Mouse (Mus musculus): ENCODE data around the gene Slc31a2.
"Not testable (repeated sequence)": the region's sequence is repeated elsewhere in the genome, so short reads cannot be mapped to it uniquely, and the experiment has no call there.

Gene Slc31a2

GRCm38 (mm10) chr4:62262276-62262675, at the start of gene Slc31a2:
TSS of gene Slc31a2 (plus strand) at chr4:62262562.
- DNase-seq (ENCODE audit: low spot score in 2 of 2) = no peak

GRCm38 (mm10) chr4:62213490-62213889, 48.9 kb upstream of the Slc31a2 start:
- DNase-seq (ENCODE audit: low spot score in 2 of 2) = no peak

- peak in 1 of 2 experiments; percentile 47 for DNase-seq (ENCODE audit: low spot score in 2 of 2)
Observed at GRCm38 (mm10) chr4:62228391-62228790, 34.0 kb upstream of the Slc31a2 start.

- peak in 1 of 2 experiments; percentile 8 for DNase-seq (ENCODE audit: low spot score in 2 of 2)
Observed at GRCm38 (mm10) chr4:62229448-62229847, 32.9 kb upstream of the Slc31a2 start.

GRCm38 (mm10) chr4:62230153-62230552, 32.2 kb upstream of the Slc31a2 start:
- no peak for DNase-seq (ENCODE audit: low spot score in 2 of 2)

- no peak for DNase-seq (ENCODE audit: low spot score in 2 of 2)
Observed at GRCm38 (mm10) chr4:62230769-62231168, 31.6 kb upstream of the Slc31a2 start, which contains the start of gene Zfp37. TSS of gene Zfp37 (minus strand) at chr4:62231047.

GRCm38 (mm10) chr4:62240586-62240985, 21.8 kb upstream of the Slc31a2 start:
- no peak for DNase-seq (ENCODE audit: low spot score in 2 of 2)

GRCm38 (mm10) chr4:62248328-62248727, 14.0 kb upstream of the Slc31a2 start:
- DNase-seq (ENCODE audit: low spot score in 2 of 2) = no peak

GRCm38 (mm10) chr4:62250896-62251544, 11.3 kb upstream of the Slc31a2 start:
- DNase-seq (ENCODE audit: low spot score in 2 of 2) = no peak

- no peak for DNase-seq (ENCODE audit: low spot score in 2 of 2)
Observed at GRCm38 (mm10) chr4:62251776-62252175, 10.6 kb upstream of the Slc31a2 start.

GRCm38 (mm10) chr4:62254551-62254950, 7.8 kb upstream of the Slc31a2 start:
- DNase-seq (ENCODE audit: low spot score in 2 of 2) = no peak

GRCm38 (mm10) chr4:62256931-62257330, 5.4 kb upstream of the Slc31a2 start:
- peak in 1 of 2 experiments; percentile 26 for DNase-seq (ENCODE audit: low spot score in 2 of 2)

- no peak for DNase-seq (ENCODE audit: low spot score in 2 of 2)
Observed at GRCm38 (mm10) chr4:62263133-62263844, 927 bp downstream of the Slc31a2 start.

GRCm38 (mm10) chr4:62265154-62265836, 2.9 kb downstream of the Slc31a2 start:
- no peak for DNase-seq (ENCODE audit: low spot score in 2 of 2)

- not testable (repeated sequence) for DNase-seq (ENCODE audit: low spot score in 2 of 2)
Observed at GRCm38 (mm10) chr4:62266016-62266415, 3.7 kb downstream of the Slc31a2 start.

- no peak for DNase-seq (ENCODE audit: low spot score in 2 of 2)
Observed at GRCm38 (mm10) chr4:62267101-62267500, 4.7 kb downstream of the Slc31a2 start.

- DNase-seq (ENCODE audit: low spot score in 2 of 2) = no peak
Observed at GRCm38 (mm10) chr4:62272696-62273095, 10.3 kb downstream of the Slc31a2 start.

GRCm38 (mm10) chr4:62273916-62274315, 11.6 kb downstream of the Slc31a2 start:
- no peak for DNase-seq (ENCODE audit: low spot score in 2 of 2)

- DNase-seq (ENCODE audit: low spot score in 2 of 2) = no peak
Observed at GRCm38 (mm10) chr4:62274841-62275536, 12.6 kb downstream of the Slc31a2 start.

GRCm38 (mm10) chr4:62276642-62277041, 14.3 kb downstream of the Slc31a2 start:
- DNase-seq (ENCODE audit: low spot score in 2 of 2) = no peak

- no peak for DNase-seq (ENCODE audit: low spot score in 2 of 2)
Observed at GRCm38 (mm10) chr4:62277222-62277621, 14.9 kb downstream of the Slc31a2 start.

GRCm38 (mm10) chr4:62278081-62278480, 15.7 kb downstream of the Slc31a2 start:
- no peak for DNase-seq (ENCODE audit: low spot score in 2 of 2)
